Mouse (Mus musculus) kidney, embryonic 16.5 days (tissue): Measurements from ENCODE around the gene Slc4a1. TPM values are rescaled to one million over a fixed set of nuclear protein-coding genes. Genes with fewer than 3 reads are reported as not detected.
"Not testable (repeated sequence)": the region's sequence is repeated elsewhere in the genome, so short reads cannot be mapped to it uniquely, and the experiment has no call there.

Experiments used
- ATAC-seq: fragments of 200-750 bp; cut with Nextera tagmentation; 2 replicates; pipeline ENCODE4 v1.8.0; 2017; ENCODE audit warnings: moderate TSS enrichment; ENCODE audit not compliant: low FRiP score, low TSS enrichment
- H3K27ac ChIP-seq: fragments of 300-500 bp; sonication (generic); 2 replicates; pipeline ENCODE4 v1.5.1; 2014; ENCODE audit warnings: low read length
- H3K27me3 ChIP-seq: fragments of 300-500 bp; sonication (generic); 2 replicates; pipeline ENCODE4 v1.6.1; 2014; ENCODE audit warnings: low read length, control low read depth, mixed read lengths; ENCODE audit not compliant: insufficient read depth
- H3K36me3 ChIP-seq: fragments of 300-500 bp; sonication (generic); 2 replicates; pipeline ENCODE4 v1.6.1; 2014; ENCODE audit warnings: low read length, control low read depth, mixed read lengths; ENCODE audit not compliant: insufficient read depth
- H3K4me1 ChIP-seq: fragments of 300-500 bp; sonication (generic); 2 replicates; pipeline ENCODE4 v1.6.1; 2014; ENCODE audit warnings: low read length, control low read depth, mixed read lengths; ENCODE audit not compliant: insufficient read depth
- H3K4me2 ChIP-seq: fragments of 300-500 bp; sonication (generic); replicated peaks from 2 replicates; pipeline ENCODE4 v1.6.1; 2014; ENCODE audit warnings: low read depth, low read length
- H3K4me3 ChIP-seq: fragments of 300-500 bp; sonication (generic); 2 replicates; pipeline ENCODE4 v1.5.1; 2014; ENCODE audit warnings: mild to moderate bottlenecking, low read length
- H3K9ac ChIP-seq: fragments of 300-500 bp; sonication (generic); replicated peaks from 2 replicates; pipeline ENCODE4 v1.6.1; 2014; ENCODE audit warnings: low read length
- H3K9me3 ChIP-seq: fragments of 300-500 bp; sonication (generic); 2 replicates; pipeline ENCODE4 v1.6.1; 2016; ENCODE audit warnings: low read length, control low read depth
- WGBS: fragments of 180-500 bp; shearing (Covaris S2); extraction: QIAGEN DNeasy Blood & Tissue Kit; methylation state at CpG from one replicate; pipeline ENCODE4 v1.1.7; 2014; 5-methylcytosine and 5-hydroxymethylcytosine counted together
- polyA plus RNA-seq: library from polyadenylated mRNA; unstranded; fragments of >200 nt; fragmentation: Nextera tagmentation; extraction: Ambion mirVana; gene quantifications from 2 replicates; pipeline ENCODE4 v1.2.1, GENCODE M21; 2015

Slc4a1 gene
- polyA plus RNA-seq, 1 experiment from 2014 or later, result 9.0 TPM

- not testable (repeated sequence) for H3K27ac ChIP-seq, H3K27me3 ChIP-seq, H3K4me2 ChIP-seq, H3K9ac ChIP-seq, H3K9me3 ChIP-seq, H3K4me3 ChIP-seq, H3K36me3 ChIP-seq, ATAC-seq
- WGBS, result 94% methylated on average over 4 of the region's 5 CpGs
- peaks cover 17% of the 10 kb centered on the region for H3K4me1 ChIP-seq
Measured at GRCm38 (mm10) chr11:102389436-102389835, 23.4 kb upstream of the Slc4a1 start.

GRCm38 (mm10) chr11:102386121-102386520 is 20.1 kb upstream of the Slc4a1 start:
- H3K27me3 ChIP-seq, result 0 out of 2 replicates have a peak, but pooled peaks cover 3% of the 10 kb centered on the region
- ATAC-seq, result no peak
- WGBS, result 63% methylated on average over 5 of the region's 5 CpGs

GRCm38 (mm10) chr11:102385075-102385474 is 19.1 kb upstream of the Slc4a1 start:
- H3K27me3 ChIP-seq, result no peaks in the 10 kb centered on the region
- no peak overlapping the region for H3K4me3 ChIP-seq
- WGBS, result 50% methylated on average over 4 of the region's 4 CpGs
- no peak overlapping the region for H3K4me2 ChIP-seq
- no peak overlapping the region for H3K9ac ChIP-seq
- H3K27ac ChIP-seq, result no peak overlapping the region
- H3K36me3 ChIP-seq, result no peaks in the 10 kb centered on the region
- H3K9me3 ChIP-seq, result no peaks in the 10 kb centered on the region
- no peaks in the 10 kb centered on the region for H3K4me1 ChIP-seq
- no peak for ATAC-seq

More at GRCm38 (mm10) chr11:102386121-102386520, 20.1 kb upstream of the Slc4a1 start:
- Histone ChIP-seq H3K4me3 (no peak overlapping the region), H3K9ac (no peak overlapping the region), H3K9me3 (no peaks in the 10 kb centered on the region), H3K36me3 (no peaks in the 10 kb centered on the region), H3K4me1 (no peaks in the 10 kb centered on the region), H3K4me2 (no peak overlapping the region), H3K27ac (no peak overlapping the region)

- Histone ChIP-seq H3K27ac (no peak overlapping the region), H3K4me3 (no peak overlapping the region), H3K4me1 (no peaks in the 10 kb centered on the region), H3K27me3 (no peaks in the 10 kb centered on the region), H3K4me2 (no peak overlapping the region), H3K9me3 (no peaks in the 10 kb centered on the region), H3K36me3 (no peaks in the 10 kb centered on the region), H3K9ac (no peak overlapping the region)
- ATAC-seq, result no peak
- 64% methylated on average over 2 of the region's 2 CpGs for WGBS
Measured at GRCm38 (mm10) chr11:102384418-102384817, 18.4 kb upstream of the Slc4a1 start.

GRCm38 (mm10) chr11:102383365-102384136 is 17.5 kb upstream of the Slc4a1 start:
- H3K4me2 ChIP-seq, result no peak overlapping the region
- no peaks in the 10 kb centered on the region for H3K27me3 ChIP-seq
- H3K9me3 ChIP-seq, result peaks cover 4% of the 10 kb centered on the region; the same call in 1 of the 2 replicates
- no peaks in the 10 kb centered on the region for H3K4me1 ChIP-seq
- no peak for ATAC-seq
- H3K9ac ChIP-seq, result no peak overlapping the region
- no peak overlapping the region for H3K4me3 ChIP-seq
- WGBS, result 87% methylated on average over 1 of the region's 1 CpGs
- no peak overlapping the region for H3K27ac ChIP-seq
- H3K36me3 ChIP-seq, result no peaks in the 10 kb centered on the region

GRCm38 (mm10) chr11:102382794-102383193 is 16.8 kb upstream of the Slc4a1 start:
- no peaks in the 10 kb centered on the region for H3K36me3 ChIP-seq
- no peak overlapping the region for H3K27ac ChIP-seq
- no peaks in the 10 kb centered on the region for H3K27me3 ChIP-seq
- H3K4me3 ChIP-seq, result no peak overlapping the region
- 92% methylated on average over 3 of the region's 3 CpGs for WGBS
- H3K4me1 ChIP-seq, result no peaks in the 10 kb centered on the region
- no peak for ATAC-seq
- peaks cover 4% of the 10 kb centered on the region; the same call in 1 of the 2 replicates for H3K9me3 ChIP-seq
- no peak overlapping the region for H3K9ac ChIP-seq
- H3K4me2 ChIP-seq, result no peak overlapping the region

- H3K4me2 ChIP-seq, result no peak overlapping the region
- H3K27me3 ChIP-seq, result no peaks in the 10 kb centered on the region
- no peak overlapping the region for H3K4me3 ChIP-seq
- H3K4me1 ChIP-seq, result peaks cover 2% of the 10 kb centered on the region
- H3K27ac ChIP-seq, result no peak overlapping the region
- H3K9me3 ChIP-seq, result peaks cover 4% of the 10 kb centered on the region; the same call in 1 of the 2 replicates
- WGBS, result 45% methylated on average over 4 of the region's 4 CpGs
- H3K36me3 ChIP-seq, result no peaks in the 10 kb centered on the region
- ATAC-seq, result no peak
- no peak overlapping the region for H3K9ac ChIP-seq
Measured at GRCm38 (mm10) chr11:102381341-102382100, 15.5 kb upstream of the Slc4a1 start.

- WGBS, result 72% methylated on average over 5 of the region's 5 CpGs
- Histone ChIP-seq H3K4me1 (peaks cover 17% of the 10 kb centered on the region), H3K9ac (no peak overlapping the region), H3K9me3 (peaks cover 4% of the 10 kb centered on the region; the same call in 1 of the 2 replicates), H3K4me3 (no peak overlapping the region), H3K36me3 (no peaks in the 10 kb centered on the region), H3K27ac (no peak overlapping the region), H3K4me2 (no peak overlapping the region), H3K27me3 (no peaks in the 10 kb centered on the region)
- ATAC-seq, result no peak
Measured at GRCm38 (mm10) chr11:102380091-102380490, 14.1 kb upstream of the Slc4a1 start.

GRCm38 (mm10) chr11:102377186-102377585 is 11.2 kb upstream of the Slc4a1 start:
- WGBS, result 67% methylated on average over 12 of the region's 12 CpGs
- Histone ChIP-seq H3K27me3 (0 out of 2 replicates have a peak, but pooled peaks cover 4% of the 10 kb centered on the region), H3K9me3 (peaks cover 4% of the 10 kb centered on the region; the same call in 1 of the 2 replicates), H3K4me2 (no peak overlapping the region), H3K4me1 (peaks cover 17% of the 10 kb centered on the region), H3K4me3 (no peak overlapping the region), H3K27ac (no peak overlapping the region), H3K9ac (no peak overlapping the region), H3K36me3 (no peaks in the 10 kb centered on the region)
- ATAC-seq, result no peak
